Mouse (Mus musculus): Measurements from ENCODE around the gene Gsg1. TPM values are rescaled to one million over a fixed set of nuclear protein-coding genes. Genes with fewer than 3 reads are reported as not detected.

Gene Gsg1
- polyA plus RNA-seq, 2 experiments = 0.13 TPM; not detected in 1

DNA sequence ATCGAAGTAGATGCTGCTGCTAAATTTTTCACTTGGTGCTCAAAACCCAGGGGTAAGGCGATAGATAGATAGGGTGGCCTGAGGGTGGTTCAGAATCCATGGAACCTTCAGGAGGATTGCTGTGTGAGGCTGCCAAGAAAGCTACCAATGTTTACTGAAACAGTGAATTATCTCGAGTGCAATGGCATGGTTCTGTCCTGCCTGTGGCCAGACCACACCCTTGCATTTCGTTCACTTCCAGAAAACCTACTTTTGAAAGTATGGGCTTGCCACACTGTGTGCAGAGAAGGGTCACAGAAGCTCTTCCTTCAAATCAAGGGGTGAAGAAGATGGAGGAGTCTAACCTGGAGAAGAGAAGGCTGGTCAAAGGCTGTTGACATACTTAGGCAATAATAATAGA, 48.3 kb downstream of the Gsg1 start:
- peaks cover 16% of the 10 kb centered on the region for H3K36me3 ChIP-seq (replicated peaks; ENCODE audit: control insufficient read depth, insufficient read depth, low read depth)
- ATAC-seq (ENCODE audit: insufficient read depth) (peak; percentile 44), DNase-seq (ENCODE audit: low read depth in 3 of 3, low spot score in 3 of 3) (no peak)
- H3K9me3 ChIP-seq (ENCODE audit: control insufficient read depth, low read length) = no peaks in the 10 kb centered on the region
- H3K27ac ChIP-seq = peak overlapping the region; percentile 64
- TF ChIP-seq EP300 (IDR thresholded peaks at IDR 0.05; ENCODE audit: low read depth) (no peak), CTCF (IDR thresholded peaks at IDR 0.05; ENCODE audit: low read depth) (no peak)
- 44% methylated on average over 4 of the region's 4 CpGs for WGBS (ENCODE audit: insufficient replicate concordance)
- H3K4me2 ChIP-seq (ENCODE audit: low read depth) = peak overlapping the region; percentile 64
- no peaks in the 10 kb centered on the region for H3K27me3 ChIP-seq (ENCODE audit: control insufficient read depth, insufficient read depth, low read length)
- peak overlapping the region in 1 of 2 experiments; percentile 18; a peak in 1 of 4 replicates for H3K4me3 ChIP-seq (ENCODE audit: insufficient read depth in 1 of 2, low read depth in 2 of 2, low read length in 2 of 2)
- peaks cover 27 to 34% of the 10 kb centered on the region in 2 experiments for H3K4me1 ChIP-seq (replicated peaks; ENCODE audit: control insufficient read depth in 2 of 2, insufficient read depth in 2 of 2, low read length in 1 of 2)
- peak overlapping the region; percentile 44 for H3K9ac ChIP-seq (replicated peaks)

DNA sequence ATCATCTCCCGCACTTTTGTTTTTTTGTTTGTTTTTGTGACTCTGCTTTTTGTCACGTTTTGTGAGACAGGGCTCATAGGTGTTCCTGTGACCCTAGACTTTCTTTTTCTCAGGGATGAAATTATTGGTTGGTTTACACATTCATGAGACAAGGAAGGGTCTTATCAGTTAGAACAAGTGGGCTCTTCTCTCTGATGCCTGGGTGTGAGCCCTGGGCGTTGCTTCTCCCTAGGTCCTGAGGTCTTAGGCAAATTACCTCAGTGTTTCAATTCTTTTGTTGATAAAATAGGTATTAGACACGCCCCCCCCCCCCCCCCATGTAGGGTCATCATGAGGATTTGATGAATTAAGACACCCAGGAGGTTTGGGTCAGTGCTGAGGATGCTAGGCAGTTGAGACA, 49.3 kb downstream of the Gsg1 start:
- peak overlapping the region; percentile 64 for H3K4me2 ChIP-seq (ENCODE audit: low read depth)
- peak overlapping the region; percentile 64 for H3K27ac ChIP-seq
- H3K4me1 ChIP-seq (replicated peaks; ENCODE audit: control insufficient read depth in 2 of 2, insufficient read depth in 2 of 2, low read length in 1 of 2) = peaks cover 31 to 39% of the 10 kb centered on the region in 2 experiments
- 18% methylated on average over 4 of the region's 4 CpGs for WGBS (ENCODE audit: insufficient replicate concordance)
- TF ChIP-seq CTCF (IDR thresholded peaks at IDR 0.05; ENCODE audit: low read depth) (no peak), EP300 (IDR thresholded peaks at IDR 0.05; ENCODE audit: low read depth) (peak; percentile 14; the same call in 1 of the 2 replicates)
- peak overlapping the region; percentile 44 for H3K9ac ChIP-seq (replicated peaks)
- H3K27me3 ChIP-seq (ENCODE audit: control insufficient read depth, insufficient read depth, low read length) = no peaks in the 10 kb centered on the region
- H3K4me3 ChIP-seq (ENCODE audit: insufficient read depth in 1 of 2, low read depth in 2 of 2, low read length in 2 of 2) = peak overlapping the region; percentile 8 to 18; a peak in 2 of 4 replicates
- DNase-seq (ENCODE audit: low read depth in 3 of 3, low spot score in 3 of 3) (peak in 1 of 3 experiments; percentile 47), ATAC-seq (ENCODE audit: insufficient read depth) (peak; percentile 79)
- H3K36me3 ChIP-seq (replicated peaks; ENCODE audit: control insufficient read depth, insufficient read depth, low read depth) = peaks cover 10% of the 10 kb centered on the region
- no peaks in the 10 kb centered on the region for H3K9me3 ChIP-seq (ENCODE audit: control insufficient read depth, low read length)

DNA sequence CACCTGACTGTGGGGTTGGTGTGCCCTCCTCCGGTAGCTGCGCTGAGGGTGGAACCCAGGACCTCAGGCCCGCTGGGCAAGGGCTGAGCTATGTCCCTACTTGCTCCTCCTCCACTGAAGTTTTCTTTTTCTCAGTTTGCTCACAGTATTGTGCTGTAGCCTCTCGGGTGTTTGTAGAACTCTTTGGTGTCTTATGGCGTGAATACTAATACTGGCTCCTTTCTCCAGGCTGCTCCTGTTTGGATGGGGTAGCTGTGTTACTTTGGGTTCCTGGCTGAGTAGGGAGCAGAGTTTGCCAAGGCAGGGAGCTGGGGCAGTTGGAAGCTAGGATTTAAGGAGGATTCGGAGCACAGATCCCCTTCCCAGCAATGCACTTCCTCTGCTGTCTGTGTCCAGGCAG, 50.4 kb downstream of the Gsg1 start:
- DNase-seq (ENCODE audit: low read depth in 3 of 3, low spot score in 3 of 3) (no peak), ATAC-seq (ENCODE audit: insufficient read depth) (no peak)
- H3K9ac ChIP-seq (replicated peaks) = peak overlapping the region; percentile 44; the same call in 1 of the 2 replicates
- H3K4me2 ChIP-seq (ENCODE audit: low read depth) = peak overlapping the region; percentile 64
- no peaks in the 10 kb centered on the region for H3K27me3 ChIP-seq (ENCODE audit: control insufficient read depth, insufficient read depth, low read length)
- no peak overlapping the region for H3K4me3 ChIP-seq (ENCODE audit: insufficient read depth in 1 of 2, low read depth in 2 of 2, low read length in 2 of 2)
- TF ChIP-seq EP300 (IDR thresholded peaks at IDR 0.05; ENCODE audit: low read depth) (no peak), CTCF (IDR thresholded peaks at IDR 0.05; ENCODE audit: low read depth) (no peak)
- H3K9me3 ChIP-seq (ENCODE audit: control insufficient read depth, low read length) = no peaks in the 10 kb centered on the region
- H3K36me3 ChIP-seq (replicated peaks; ENCODE audit: control insufficient read depth, insufficient read depth, low read depth) = peaks cover 2% of the 10 kb centered on the region; the same call in 1 of the 2 replicates
- H3K27ac ChIP-seq = peak overlapping the region; percentile 64
- WGBS (ENCODE audit: insufficient replicate concordance) = 75% methylated on average over 6 of the region's 6 CpGs
- H3K4me1 ChIP-seq (replicated peaks; ENCODE audit: control insufficient read depth in 2 of 2, insufficient read depth in 2 of 2, low read length in 1 of 2) = peaks cover 37 to 43% of the 10 kb centered on the region in 2 experiments

GRCm38 (mm10) chr6:135202668-135203067, 51.5 kb downstream of the Gsg1 start:
- ATAC-seq (ENCODE audit: insufficient read depth) (no peak), DNase-seq (ENCODE audit: low read depth in 3 of 3, low spot score in 3 of 3) (no peak)
- 86% methylated on average over 6 of the region's 6 CpGs for WGBS (ENCODE audit: insufficient replicate concordance)
- peaks cover 37 to 43% of the 10 kb centered on the region in 2 experiments for H3K4me1 ChIP-seq (replicated peaks; ENCODE audit: control insufficient read depth in 2 of 2, insufficient read depth in 2 of 2, low read length in 1 of 2)
- H3K9ac ChIP-seq (replicated peaks) = no peak overlapping the region
- no peak for TF ChIP-seq EP300 (IDR thresholded peaks at IDR 0.05; ENCODE audit: low read depth)
- TF ChIP-seq CTCF (IDR thresholded peaks at IDR 0.05; ENCODE audit: low read depth) = peak; percentile 59
- H3K4me2 ChIP-seq (ENCODE audit: low read depth) = no peak overlapping the region
- 0 out of 2 replicates have a peak, but pooled peaks cover 1% of the 10 kb centered on the region for H3K36me3 ChIP-seq (replicated peaks; ENCODE audit: control insufficient read depth, insufficient read depth, low read depth)
- H3K9me3 ChIP-seq (ENCODE audit: control insufficient read depth, low read length) = no peaks in the 10 kb centered on the region
- H3K27me3 ChIP-seq (ENCODE audit: control insufficient read depth, insufficient read depth, low read length) = no peaks in the 10 kb centered on the region
- H3K27ac ChIP-seq = no peak overlapping the region
- no peak overlapping the region for H3K4me3 ChIP-seq (ENCODE audit: insufficient read depth in 1 of 2, low read depth in 2 of 2, low read length in 2 of 2)

- ATAC-seq (ENCODE audit: insufficient read depth) (no peak), DNase-seq (ENCODE audit: low read depth in 3 of 3, low spot score in 3 of 3) (no peak)
- peak overlapping the region; percentile 33 to 84 for H3K4me3 ChIP-seq (ENCODE audit: insufficient read depth in 1 of 2, low read depth in 2 of 2, low read length in 2 of 2)
- peak overlapping the region; percentile 84 for H3K4me2 ChIP-seq (ENCODE audit: low read depth)
- no peaks in the 10 kb centered on the region for H3K27me3 ChIP-seq (ENCODE audit: control insufficient read depth, insufficient read depth, low read length)
- H3K36me3 ChIP-seq (replicated peaks; ENCODE audit: control insufficient read depth, insufficient read depth, low read depth) = no peaks in the 10 kb centered on the region
- 75% methylated on average over 16 of the region's 16 CpGs for WGBS (ENCODE audit: insufficient replicate concordance)
- peaks cover 35 to 45% of the 10 kb centered on the region in 2 experiments for H3K4me1 ChIP-seq (replicated peaks; ENCODE audit: control insufficient read depth in 2 of 2, insufficient read depth in 2 of 2, low read length in 1 of 2)
- peak overlapping the region; percentile 93 for H3K9ac ChIP-seq (replicated peaks)
- TF ChIP-seq CTCF (IDR thresholded peaks at IDR 0.05; ENCODE audit: low read depth) (no peak), EP300 (IDR thresholded peaks at IDR 0.05; ENCODE audit: low read depth) (no peak)
- peak overlapping the region; percentile 94 for H3K27ac ChIP-seq
- H3K9me3 ChIP-seq (ENCODE audit: control insufficient read depth, low read length) = no peaks in the 10 kb centered on the region
These were observed 53.8 kb downstream of the Gsg1 start for GRCm38 (mm10) chr6:135200122-135200957.
